Mouse (Mus musculus) layer of hippocampus, adult 11-12 months (tissue): Measurements from ENCODE around the gene Nrxn3.
A peak's percentile ranks its signal among the peaks of the same experiment; 100 is the strongest.

Experiments
- DNase-seq: peaks from one replicate; pipeline ENCODE4 v3.0.0; 2022; ENCODE audit warnings: low spot score

The Nrxn3 gene

DNA sequence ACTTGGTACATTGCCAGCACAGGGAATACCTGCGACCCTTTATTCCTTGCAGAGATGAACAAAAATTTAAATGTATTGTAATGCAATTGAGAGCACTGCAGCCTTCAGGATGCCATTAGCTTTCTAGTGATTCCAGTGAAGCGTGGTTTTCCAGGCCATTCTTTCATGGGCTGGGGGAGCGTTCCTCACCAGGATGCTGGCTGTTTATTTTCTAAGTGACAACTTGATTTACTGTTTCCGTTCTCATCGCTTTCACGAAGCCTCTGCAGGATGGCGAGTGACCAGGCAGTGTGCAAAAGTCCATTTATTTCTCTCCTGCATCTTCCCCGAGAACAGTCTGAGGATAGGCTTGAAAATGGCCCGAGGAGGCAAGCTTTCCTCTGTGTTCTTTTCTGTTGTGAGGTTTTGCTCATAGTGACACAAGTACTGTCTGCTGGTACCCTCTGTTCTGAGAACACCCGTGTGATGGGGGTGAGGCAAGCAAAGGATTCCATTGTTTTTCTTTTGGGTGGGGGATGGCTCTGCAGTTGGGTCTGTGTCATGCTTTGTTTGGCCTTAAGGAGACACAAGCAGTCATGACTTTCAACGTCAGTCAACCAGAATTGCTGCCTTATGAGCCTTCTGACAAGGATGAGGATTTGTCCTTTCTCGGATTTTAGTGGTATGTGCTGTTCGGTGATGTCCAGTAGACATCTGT is 457.4 kb downstream of the Nrxn3 start:
- no peak for DNase-seq

DNA sequence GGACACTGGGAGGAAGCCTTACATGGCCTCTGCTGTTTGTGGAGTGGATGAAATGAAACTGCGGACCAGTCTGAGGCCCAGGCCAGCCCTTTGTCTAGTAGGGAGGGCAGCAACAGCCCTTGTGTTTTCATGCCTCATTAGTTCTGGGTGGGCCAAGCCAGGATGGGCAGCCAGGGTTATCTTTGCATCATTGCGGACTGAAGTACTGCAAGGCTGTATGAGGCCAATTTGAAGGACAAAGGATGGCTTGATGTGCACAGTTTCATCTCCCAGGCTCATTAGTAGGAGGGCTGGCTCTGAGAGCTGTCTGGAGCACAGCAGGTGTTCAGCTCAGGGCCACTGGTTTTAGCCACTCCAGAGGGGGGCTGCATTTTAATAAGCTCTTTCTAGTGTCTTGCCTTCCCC is 458.5 kb downstream of the Nrxn3 start:
- no peak for DNase-seq

DNA sequence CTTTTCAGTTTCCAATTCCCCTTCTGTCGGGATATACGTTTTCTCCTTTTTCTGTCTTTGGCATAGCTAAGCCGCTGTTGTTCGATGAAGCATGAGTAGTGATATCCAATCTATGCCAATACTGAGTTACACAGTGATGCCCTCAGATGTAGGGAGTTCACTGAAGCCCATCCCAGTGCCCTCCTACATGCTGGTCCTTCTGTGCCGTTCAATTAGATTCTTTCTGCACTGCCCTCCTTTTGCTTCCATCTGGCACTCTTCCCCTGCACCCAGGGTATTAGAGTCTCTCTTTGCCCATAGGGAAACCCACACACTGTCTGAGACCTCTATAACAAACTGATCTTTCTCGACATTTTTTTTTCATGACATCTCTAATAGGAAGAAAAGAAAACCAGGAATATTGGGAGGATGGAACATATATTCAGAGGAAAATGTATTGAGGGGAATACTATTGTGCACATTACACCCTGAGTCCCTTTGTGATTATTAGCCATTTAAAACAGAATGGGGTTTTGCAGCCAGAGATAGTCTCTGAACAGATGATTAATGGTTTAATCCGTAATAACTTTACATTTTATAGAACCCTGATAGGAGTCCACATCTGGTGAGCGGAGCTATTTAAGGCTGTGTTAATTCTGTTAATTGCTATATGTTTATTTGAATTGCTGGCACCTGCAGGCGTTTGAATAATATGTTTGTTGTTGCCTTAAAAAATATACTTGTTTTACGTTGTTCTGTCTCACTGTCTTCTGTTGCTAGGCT is 476.3 kb downstream of the Nrxn3 start:
- no peak for DNase-seq

DNA sequence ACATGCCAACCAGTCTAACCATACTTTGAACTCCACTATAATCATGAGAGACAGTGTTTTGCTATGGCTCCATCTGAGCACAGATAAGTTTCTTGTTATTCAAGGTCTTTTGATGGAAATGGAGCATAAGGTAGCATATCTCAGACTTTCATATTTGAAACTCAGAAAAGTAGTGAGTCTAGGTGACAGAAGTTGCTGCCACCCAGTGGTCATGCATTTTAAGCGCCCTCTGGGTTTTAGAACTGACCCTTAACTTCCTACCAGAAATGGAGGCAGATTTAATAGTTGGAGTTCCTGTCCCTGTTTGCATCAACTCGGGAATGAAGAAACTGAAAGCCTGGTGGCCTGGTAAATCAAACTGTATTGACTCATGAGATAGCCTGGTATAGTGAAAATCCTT is 488.9 kb downstream of the Nrxn3 start:
- DNase-seq = no peak

DNA sequence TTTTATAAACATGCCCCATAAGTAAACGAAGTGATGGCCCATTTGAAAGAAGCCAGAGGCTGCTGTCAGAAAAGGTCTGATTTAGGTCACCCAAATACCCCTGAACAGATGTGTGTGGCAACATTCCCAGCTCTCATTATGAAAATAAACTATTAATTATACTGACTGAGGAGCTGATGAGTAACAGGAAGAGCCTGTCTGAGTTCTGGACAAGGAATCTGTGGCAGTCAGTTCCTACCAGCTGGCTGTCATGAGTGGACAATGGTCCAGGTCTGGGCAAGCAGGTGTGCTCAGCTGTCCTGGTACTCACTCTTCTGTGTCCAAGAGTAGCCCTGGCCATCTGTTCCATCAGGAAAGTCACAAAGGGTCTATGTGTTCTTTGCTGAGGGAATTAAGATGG is 517.1 kb downstream of the Nrxn3 start:
- no peak for DNase-seq

DNA sequence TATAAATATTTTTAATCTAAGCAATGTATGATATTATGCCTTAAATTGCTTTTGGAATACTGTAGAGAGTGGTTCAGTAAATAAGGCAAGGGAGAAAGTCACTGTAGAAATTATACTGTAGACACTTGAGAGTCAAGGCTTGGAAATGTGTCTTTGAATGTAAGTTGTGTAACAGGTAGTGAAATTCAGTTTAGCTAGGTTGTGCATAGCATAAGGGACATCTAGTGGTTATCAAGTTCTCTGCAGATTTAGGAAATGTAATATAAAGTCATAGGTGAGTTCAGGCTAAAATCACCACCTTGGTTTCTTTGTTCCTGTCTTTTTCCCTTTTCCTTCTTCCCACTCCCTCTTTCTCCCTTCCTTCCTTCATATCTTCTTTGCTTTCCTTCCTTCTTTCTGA is 518.9 kb downstream of the Nrxn3 start:
- no peak for DNase-seq

DNA sequence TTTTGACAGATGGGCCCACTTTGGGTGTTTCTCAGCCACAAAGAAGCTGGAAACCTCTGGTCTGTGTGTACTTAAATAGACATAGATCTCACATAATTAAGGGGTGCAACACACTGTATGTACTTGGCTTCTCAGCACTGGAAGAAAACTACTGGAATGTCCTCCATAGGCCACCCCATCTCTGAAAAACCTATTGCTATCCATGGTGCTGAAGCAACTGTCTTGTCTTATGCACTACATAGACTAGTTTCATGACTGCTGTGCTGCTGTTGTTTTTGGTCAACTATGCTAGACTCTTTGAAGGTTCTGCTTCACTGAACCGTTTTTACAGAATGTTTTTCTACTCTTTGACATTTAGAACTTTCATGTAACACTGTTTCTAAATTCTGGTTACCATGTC is 519.8 kb downstream of the Nrxn3 start:
- DNase-seq = no peak

DNA sequence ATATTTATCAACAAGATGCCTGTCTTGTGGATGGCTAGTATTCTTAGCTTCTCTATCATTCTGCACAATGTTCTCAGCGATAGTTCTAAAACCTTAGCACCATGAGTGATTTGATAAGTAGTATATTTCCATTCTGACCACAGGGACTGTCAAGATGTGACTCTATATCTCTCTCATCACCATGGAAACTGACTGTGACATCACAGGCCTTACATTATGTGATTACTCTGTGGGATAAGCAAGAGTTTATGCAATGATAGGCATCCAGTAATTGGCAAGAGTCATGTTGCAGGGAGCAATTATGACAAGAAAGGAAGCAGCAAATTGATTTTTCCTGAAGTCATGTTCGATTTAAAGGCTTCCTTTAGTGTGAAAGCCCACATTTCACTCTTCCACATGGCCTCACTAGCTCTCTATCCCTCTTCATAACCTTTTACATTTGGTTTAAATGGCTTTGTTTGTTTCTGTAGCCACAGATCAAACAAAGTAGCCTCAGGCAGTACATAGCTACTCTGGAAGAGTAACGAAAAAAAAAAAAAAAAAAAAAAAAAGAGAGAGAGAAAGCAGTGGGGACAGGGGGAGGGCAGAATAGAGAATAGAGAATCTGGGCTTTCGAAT is 532.7 kb downstream of the Nrxn3 start:
- DNase-seq = no peak

DNA sequence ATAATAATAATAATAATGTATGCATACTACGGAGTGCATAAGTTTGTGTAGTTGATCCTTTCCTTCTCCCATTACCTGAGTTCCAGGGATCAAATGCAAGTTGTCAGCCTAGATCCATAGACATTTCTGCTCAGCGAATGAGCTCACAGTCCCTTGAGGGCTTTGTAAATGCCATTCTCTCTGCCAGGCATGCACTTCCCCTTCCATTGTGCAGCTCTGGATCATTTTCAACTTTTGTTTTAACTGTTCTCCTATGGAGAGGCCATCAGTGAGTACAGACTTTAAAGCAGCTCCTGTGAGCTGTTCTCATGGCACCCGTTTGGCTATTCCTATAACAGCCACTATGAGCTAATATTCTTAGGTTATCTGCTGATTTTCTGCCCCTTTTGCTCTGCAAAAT is 536.2 kb downstream of the Nrxn3 start:
- DNase-seq = no peak

DNA sequence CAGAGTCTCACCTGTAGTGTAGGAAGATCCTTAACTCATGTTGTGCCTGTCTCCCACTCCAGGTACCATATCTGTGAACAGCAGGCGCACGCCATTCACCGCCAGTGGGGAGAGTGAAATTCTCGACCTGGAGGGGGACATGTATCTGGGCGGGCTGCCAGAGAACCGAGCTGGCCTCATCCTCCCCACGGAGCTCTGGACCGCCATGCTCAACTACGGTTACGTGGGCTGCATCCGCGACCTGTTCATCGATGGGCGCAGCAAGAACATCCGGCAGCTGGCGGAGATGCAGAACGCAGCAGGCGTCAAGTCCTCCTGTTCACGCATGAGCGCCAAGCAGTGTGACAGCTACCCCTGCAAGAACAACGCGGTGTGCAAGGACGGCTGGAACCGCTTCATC is 537.4 kb downstream of the Nrxn3 start:
- DNase-seq = no peak

DNA sequence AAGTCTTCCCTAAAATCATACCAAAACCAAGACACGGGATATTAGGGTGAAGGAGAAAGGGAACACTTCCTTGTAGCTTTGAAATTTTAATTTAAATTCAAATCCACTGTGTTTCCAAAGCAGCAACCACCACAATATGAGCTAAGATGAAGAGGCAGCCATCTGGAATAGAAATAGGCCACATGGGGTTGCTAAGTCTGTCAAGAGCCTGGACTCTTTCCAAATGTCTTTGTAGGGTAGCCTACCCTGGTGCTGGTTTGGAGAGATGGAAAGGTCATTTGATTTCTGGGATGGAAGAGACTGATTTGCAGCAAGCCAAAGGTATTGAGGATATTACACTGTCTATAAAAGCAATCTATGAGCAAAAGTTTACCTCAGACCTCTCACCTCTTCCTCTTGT is 539.6 kb downstream of the Nrxn3 start:
- no peak for DNase-seq

DNA sequence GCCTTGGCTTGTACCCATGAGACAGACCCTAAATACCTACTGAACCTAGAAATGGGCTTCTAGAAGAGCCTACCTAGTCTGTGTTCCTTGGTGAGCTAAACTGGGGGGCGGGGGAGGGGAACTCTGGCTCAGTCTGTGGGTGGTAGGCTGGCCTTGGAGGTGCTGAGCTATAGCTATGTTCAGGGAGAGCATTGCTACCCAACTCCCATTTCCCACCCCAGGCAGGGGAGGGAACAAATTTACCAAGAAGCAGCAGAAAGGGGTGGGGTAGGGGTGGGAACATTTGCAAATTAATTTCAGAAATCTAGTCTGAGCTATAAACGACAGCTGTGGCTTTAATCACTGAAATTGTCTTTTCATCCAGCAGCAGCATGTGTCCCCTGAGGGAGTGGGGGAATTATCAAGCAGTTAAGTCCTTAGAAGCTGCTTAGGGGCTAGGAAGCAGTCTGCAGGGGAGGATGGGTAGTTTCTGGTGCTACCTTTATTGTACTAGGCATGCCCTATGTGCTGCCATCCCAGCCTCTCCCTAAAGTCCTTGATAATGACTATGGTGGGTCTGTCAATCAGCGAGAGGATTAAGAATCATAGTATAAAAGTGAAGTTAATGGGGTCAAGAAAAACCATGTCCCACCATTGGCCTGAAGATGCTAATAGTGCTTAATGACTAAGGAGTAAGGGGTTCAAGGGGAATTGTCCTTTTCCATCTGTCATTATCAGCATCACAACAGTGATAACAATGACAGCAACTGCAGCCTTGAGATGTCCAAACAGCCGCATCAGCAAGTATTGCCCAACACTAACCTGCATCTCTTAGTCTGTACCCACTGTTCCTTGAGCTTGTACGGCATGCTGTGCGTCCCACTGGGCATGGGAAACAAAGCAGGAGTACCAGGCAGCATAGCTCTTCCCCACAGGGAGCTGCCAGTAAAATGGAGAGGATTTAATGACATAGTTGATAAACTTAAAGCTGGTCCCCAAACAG is 560.0 kb downstream of the Nrxn3 start:
- no peak for DNase-seq

DNA sequence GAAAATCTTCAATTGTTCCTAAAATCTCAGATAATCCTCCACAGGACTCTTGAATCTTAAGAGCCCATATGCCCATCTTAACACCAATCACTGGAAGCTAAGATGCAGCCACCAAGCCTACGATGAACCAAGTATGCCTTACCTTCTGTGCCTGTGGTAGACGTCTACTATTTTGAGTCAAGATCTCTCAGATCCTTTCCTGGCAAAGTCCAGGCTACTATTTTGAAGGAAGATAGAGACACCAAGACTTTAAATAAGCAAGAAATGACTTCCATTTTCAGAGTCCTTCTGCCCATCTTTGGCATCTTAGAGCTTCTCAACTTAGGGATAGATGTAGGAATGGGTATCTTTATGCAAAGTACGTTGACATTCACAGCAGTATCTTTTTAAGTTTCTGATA is 561.7 kb downstream of the Nrxn3 start:
- no peak for DNase-seq

DNA sequence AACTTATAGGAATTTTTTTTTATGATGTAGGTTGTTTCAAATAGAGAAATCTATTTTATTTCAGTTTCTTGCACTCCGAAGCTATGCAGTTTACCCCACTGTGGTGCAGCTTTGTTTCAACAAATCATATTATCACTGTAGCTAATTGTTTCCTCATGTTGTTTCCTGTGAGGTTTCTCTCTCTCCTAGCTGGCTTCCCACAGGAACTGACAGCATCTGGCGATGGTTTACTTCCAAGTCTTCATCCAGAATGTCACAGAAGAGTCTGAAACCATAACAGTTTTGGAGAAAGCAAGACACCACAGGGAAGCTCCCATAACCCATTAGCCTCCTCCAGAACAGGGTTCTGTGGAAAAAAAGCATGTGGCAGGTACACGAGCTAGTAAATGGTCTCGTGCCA is 564.4 kb downstream of the Nrxn3 start:
- DNase-seq = peak; percentile 17

DNA sequence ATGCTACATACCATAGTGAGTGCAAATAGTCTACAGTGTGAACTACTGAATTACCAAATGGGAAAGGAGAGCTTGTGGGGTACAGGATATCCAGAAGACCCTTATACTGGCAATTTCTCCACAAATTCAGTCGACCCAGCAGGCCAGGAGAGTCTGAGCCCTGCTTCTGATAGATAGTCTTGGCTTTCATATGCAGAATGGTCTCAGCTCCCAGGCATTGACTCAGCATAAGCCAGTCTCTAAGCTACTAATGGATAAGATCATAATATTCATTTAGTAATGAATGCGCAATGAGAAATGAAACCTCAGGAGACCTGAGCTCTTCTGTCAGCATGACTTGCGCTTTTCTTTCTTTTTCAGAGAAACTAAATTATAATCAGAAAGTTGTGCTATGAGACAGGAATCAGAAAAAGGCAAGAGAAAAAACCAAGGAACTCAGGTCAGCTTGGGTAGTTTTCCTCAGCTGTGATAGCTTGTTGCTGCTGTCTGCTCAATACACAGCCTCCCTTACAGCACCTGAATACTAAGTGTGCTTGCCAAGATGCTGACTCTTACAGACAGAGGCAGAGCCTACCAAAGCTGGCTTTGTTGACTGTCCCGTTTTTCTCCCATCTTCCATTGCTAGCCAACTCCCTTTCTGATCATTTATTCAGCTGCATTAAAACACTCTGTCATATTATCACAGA is 567.1 kb downstream of the Nrxn3 start:
- DNase-seq = no peak

DNA sequence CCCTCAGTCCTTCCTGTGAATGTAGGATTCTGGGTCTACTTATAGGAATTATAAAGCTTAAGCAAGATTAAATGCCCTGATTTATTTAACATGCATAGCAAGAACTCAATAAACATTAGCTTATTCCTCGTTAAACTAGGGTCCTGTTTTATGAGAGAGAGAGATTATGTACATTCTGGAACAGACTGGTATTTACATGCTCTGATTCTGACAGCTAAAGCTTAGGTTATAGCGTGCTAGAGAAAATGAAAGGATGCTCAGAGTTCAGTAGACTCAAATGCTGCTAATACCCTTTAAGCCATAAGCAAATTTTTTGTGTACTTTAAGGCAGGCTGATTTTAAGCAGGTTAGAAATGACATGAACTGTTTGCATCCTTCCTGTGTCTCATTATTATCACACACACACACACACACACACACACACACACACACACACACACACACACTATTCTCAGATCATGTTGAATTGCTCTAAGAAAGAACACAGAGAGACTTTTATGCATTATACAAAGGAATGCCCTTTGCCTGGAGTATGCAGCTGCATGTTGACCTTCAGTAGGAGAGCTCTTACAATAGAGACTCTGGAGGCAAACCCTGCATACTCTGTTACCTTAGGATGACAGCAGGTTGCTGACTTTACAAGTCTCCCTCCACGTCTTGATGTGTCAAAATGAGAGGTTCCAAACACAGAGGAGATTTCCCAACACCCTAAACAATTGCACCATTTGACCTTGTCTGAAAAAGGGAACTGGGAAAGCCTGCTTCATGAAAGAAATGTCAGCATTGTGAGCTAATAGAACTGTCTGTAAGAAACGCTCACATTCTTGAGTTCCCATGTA is 568.3 kb downstream of the Nrxn3 start:
- DNase-seq = no peak

DNA sequence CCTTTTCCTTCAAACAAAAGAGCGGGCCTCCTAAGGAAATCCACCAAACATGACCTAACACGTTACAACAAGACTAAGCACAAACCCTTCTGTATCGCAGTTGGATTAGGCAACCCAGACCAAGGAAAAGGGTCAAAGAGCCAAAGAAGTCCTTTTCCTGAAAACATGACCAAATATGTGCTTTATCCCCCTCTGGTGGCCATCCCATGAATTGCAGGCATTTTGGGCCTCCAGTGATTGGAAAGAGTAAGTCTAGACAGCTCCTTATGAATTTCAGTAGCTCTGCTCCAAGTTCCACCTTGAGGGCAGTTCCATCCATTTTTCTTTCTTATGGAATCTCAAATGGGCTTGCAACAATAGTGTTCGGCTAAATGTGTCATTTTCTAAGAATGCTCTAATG is 579.3 kb downstream of the Nrxn3 start:
- peak; percentile 78 for DNase-seq

DNA sequence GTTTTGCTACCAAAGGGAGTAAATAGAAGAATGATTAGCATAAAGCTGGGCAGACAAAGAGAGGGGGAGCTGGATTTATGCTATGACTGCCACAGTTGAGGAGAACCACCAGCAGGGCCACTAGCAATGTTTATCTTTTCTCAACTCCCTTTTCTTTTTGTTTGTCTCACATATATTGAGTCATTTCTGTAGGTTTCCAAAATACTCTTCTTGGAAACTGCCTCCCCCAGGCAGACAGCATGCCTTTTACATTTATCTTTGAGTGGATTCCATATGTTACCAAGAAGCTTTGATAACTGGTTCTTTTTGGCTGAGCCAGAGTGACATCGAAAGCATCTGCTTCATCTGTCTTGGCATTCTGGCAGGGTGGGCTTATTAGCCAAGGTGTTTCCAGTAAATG is 587.5 kb downstream of the Nrxn3 start:
- DNase-seq = no peak

DNA sequence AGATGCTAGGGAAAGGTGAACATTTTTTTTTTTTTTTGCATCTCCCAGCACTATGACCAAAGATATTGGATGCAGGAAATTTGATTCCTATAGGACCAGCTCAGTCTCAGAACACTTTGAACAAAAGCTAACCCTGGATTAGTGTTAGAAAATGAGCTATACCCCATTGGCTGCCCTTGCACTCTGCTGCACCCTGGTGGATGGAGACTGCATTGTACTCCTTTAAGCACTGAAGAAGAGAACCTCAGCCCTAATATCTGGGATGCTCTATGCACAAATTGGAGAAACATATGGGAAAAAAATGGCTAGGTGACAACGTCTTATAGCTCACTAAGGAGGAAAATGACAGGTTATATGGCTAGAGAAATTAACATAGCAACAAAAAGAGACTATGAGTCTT is 589.9 kb downstream of the Nrxn3 start:
- DNase-seq = no peak

DNA sequence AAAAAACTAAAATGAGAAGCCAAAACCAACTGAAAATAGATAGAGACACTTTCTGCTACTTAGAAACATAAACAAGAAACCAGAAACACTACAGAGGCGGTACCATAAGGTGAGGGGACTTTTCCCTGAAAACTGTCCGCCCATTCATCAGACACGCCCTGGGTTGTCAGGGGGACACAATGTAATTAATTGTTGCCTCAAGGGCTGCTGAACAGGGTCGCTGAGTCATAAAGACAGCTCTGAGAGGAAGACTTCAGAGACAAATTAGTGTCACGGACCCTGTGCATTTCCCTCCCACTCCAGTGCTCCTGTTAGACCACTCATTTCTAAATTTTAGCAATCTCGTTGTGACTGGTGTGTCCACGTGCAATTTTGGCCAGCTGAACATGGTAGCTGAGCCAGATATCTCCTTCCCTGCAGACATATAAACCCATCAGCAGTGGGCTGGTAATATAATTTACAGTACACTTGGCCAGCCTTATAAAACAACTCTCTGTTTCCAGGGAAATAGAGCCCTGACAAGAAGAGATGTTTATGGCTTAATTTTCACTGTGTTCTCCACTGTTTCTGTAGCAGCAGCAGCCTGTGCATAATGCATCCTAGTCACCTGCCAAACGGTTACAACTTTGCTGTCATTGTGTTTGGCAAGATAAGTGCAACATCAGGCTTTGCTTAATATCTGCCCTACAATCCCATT is 603.3 kb downstream of the Nrxn3 start:
- DNase-seq = no peak
